Mouse (Mus musculus): ENCODE measurements around the gene Hunk.

DNA sequence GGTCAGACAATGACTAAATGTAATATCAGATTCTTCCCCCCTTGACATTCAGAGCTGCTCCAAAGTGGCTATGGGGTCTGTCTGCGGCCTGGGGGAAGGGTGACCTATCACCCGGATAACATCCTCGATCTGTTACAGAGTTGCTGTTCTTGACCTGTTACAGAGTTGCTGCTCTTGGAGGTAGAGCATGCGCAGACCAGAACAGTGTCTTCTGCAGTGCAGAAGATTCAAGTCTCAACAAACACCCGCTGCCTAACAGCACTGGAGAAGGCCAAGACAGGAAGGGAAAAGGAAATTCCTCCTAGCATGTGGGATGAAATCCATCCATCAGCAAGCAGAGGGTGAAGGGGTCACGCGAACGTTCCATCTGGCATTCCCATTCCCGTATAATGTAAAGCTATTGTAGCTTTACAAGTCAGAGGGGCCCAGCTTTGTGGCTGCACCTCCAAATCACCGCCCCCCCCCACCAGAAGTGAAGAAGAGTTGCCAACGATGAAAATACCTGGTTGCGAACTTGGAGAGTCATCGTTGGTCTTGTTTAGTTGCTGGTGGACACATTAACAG is 133.0 kb downstream of the Hunk start:
- TF ChIP-seq POLR2A (IDR thresholded peaks at IDR 0.05; ENCODE audit: control insufficient read depth, extremely low read depth, insufficient read depth, low read length, poor library complexity) (no peak), CTCF (IDR thresholded peaks at IDR 0.05; ENCODE audit: borderline replicate concordance, control insufficient read depth, extremely low read depth, insufficient read depth, low read length, poor library complexity) (no peak)

Data from thymus, adult 2 months (tissue).